ENCODE assay signal across 12 mouse cellular contexts in genomic region chr2:146787132-146787810, GRCm38 (mm10).
DNase-seq lines count a peak whose midpoint lies in the region; ATAC-seq and TF ChIP-seq lines count a peak whose summit lies in the region.
"Had no signal": no experiment of that assay in that cellular context is flagged by ENCODE, and none has a peak within 500 bp of the region (broad histone marks: within the 10 kb centered on the region; RNA-seq: fewer than 3 reads in every experiment).

No protein-coding gene starts in this region.

- no peak for TF ChIP-seq CTCF in lung, adult 2 months (IDR thresholded peaks at IDR 0.05; ENCODE audit: insufficient read depth, low read length)

- ATAC-seq in midbrain, embryonic 12.5 days (ENCODE audit: low FRiP score, low read depth) = peak; percentile 86

- TF ChIP-seq POLR2A in lung, adult 2 months (IDR thresholded peaks at IDR 0.05; ENCODE audit: borderline replicate concordance, extremely low read depth, low read depth, low read length) = no peak

- peaks cover 16% of the 10 kb centered on the region for H3K4me1 ChIP-seq in hindbrain, embryonic 10.5 days (replicated peaks)
- H3K4me1 ChIP-seq in midbrain, embryonic 12.5 days = peaks cover 20% of the 10 kb centered on the region
- H3K4me1 ChIP-seq in lung, adult 2 months (ENCODE audit: control insufficient read depth, insufficient read depth, low read length) = no peaks in the 10 kb centered on the region
- H3K4me1 ChIP-seq: heart, embryonic 15.5 days; liver, embryonic 15.5 days had no signal

- H3K27me3 ChIP-seq in hindbrain, embryonic 10.5 days (ENCODE audit: insufficient read depth, poor library complexity, severe bottlenecking) = 0 out of 2 replicates have a peak, but pooled peaks cover 4% of the 10 kb centered on the region
- H3K27me3 ChIP-seq in midbrain, embryonic 12.5 days = peaks cover 10% of the 10 kb centered on the region; the same call in 1 of the 2 replicates
- H3K27me3 ChIP-seq: CH12.LX; heart, embryonic 15.5 days; liver, embryonic 15.5 days had no signal

- H3K9ac ChIP-seq in midbrain, embryonic 12.5 days (replicated peaks) = no peak overlapping the region
- H3K9ac ChIP-seq: heart, embryonic 15.5 days; liver, embryonic 15.5 days had no signal

- H3K9me3 ChIP-seq in hindbrain, embryonic 10.5 days = no peaks in the 10 kb centered on the region
- H3K9me3 ChIP-seq in midbrain, embryonic 12.5 days = no peaks in the 10 kb centered on the region
- H3K9me3 ChIP-seq: heart, embryonic 15.5 days; liver, embryonic 15.5 days had no signal

- H3K27ac ChIP-seq in hindbrain, embryonic 10.5 days = peak overlapping the region; percentile 37
- H3K27ac ChIP-seq in midbrain, embryonic 12.5 days (replicated peaks) = peak overlapping the region; percentile 54
- H3K27ac ChIP-seq: heart, embryonic 15.5 days; liver, embryonic 15.5 days had no signal

- 0 out of 2 replicates have a peak overlapping the region, but pooled peaks have one; percentile 7 for H3K4me3 ChIP-seq in hindbrain, embryonic 10.5 days
- no peak overlapping the region for H3K4me3 ChIP-seq in midbrain, embryonic 12.5 days
- H3K4me3 ChIP-seq in lung, adult 2 months (replicated peaks; ENCODE audit: extremely low read depth, low read depth, low read length) = no peak overlapping the region
- H3K4me3 ChIP-seq: heart, embryonic 15.5 days; liver, embryonic 15.5 days had no signal

- H3K4me2 ChIP-seq in midbrain, embryonic 12.5 days (replicated peaks) = peak overlapping the region; percentile 32
- H3K4me2 ChIP-seq: heart, embryonic 15.5 days; liver, embryonic 15.5 days had no signal

- 10% methylated on average over 11 of the region's 11 CpGs for WGBS in hindbrain, embryonic 10.5 days
- WGBS in midbrain, embryonic 12.5 days = 3% methylated on average over 11 of the region's 11 CpGs
- WGBS in lung, adult 2 months = 23% methylated on average over 11 of the region's 11 CpGs

- H3K36me3 ChIP-seq in hindbrain, embryonic 10.5 days = no peaks in the 10 kb centered on the region
- no peaks in the 10 kb centered on the region for H3K36me3 ChIP-seq in midbrain, embryonic 12.5 days
- H3K36me3 ChIP-seq: heart, embryonic 15.5 days; liver, embryonic 15.5 days had no signal

- DNase-seq in right cerebral cortex, postnatal 4 days = peak; percentile 9
- DNase-seq in right cerebral cortex, postnatal 25 days = no peak
- peak; percentile 37 for DNase-seq in hindbrain, embryonic 10.5 days (ENCODE audit: low spot score)
- DNase-seq in lung, postnatal 14 days = no peak
- DNase-seq in gastrocnemius, postnatal 10 days = no peak
- DNase-seq in lung, adult 2 months = no peak
- no peak for DNase-seq in gastrocnemius, adult 8-10 months (ENCODE audit: low spot score in 2 of 2)
- DNase-seq: adrenal gland, postnatal 14 days had no signal

Comparison
In these comparisons a context has a peak if more than half of its experiments do, and no peak if none do; other contexts are left out.
1. DNase-seq: peak in right cerebral cortex, postnatal 4 days (single experiment) and hindbrain, embryonic 10.5 days (single experiment); none in right cerebral cortex, postnatal 25 days (single experiment), lung, postnatal 14 days (single experiment), gastrocnemius, postnatal 10 days (single experiment), lung, adult 2 months (single experiment) and gastrocnemius, adult 8-10 months (0 of 2).